ENCODE assay signal across 11 mouse cellular contexts in the genomic region with DNA sequence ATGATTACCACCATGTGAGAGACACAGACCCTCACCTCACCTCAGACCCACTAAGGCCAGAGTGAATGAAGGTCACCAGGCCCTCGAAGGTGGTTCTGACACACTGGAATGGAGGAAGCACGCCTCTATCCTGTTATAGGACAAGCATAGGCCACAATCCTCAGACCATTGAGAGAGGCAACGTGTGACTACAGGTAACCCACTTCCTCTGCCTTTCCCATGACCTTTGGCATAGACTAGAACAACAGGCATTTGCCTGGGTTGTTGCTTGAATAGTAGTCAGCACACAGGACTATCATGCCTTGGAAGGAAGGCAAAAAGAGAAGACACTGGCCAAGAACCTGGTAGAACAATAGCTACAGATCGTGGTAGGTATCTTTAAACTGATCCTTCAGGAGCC.
"Had no signal": no experiment of that assay in that cellular context is flagged by ENCODE, and none has a peak within 500 bp of the region (broad histone marks: within the 10 kb centered on the region; RNA-seq: fewer than 3 reads in every experiment).

No protein-coding gene starts in this region.

- H3K9me3 ChIP-seq: liver, embryonic 13.5 days; lung, embryonic 15.5 days; midbrain, embryonic 13.5 days had no signal

- ATAC-seq: liver, postnatal 0 days; midbrain, embryonic 13.5 days had no signal

- DNase-seq: kidney, postnatal 14 days; left cerebral cortex, postnatal 4 days; liver, embryonic 13.5 days; liver, postnatal 0 days; lung, postnatal 14 days; thymus, postnatal 4 days had no signal

- H3K27ac ChIP-seq: liver, embryonic 13.5 days; lung, embryonic 15.5 days; macrophage; midbrain, embryonic 13.5 days; stomach, postnatal 0 days had no signal

- H3K27me3 ChIP-seq: liver, embryonic 13.5 days; lung, embryonic 15.5 days; megakaryocyte, embryonic 14.5 days; midbrain, embryonic 13.5 days had no signal

- H3K4me3 ChIP-seq: liver, embryonic 13.5 days; lung, embryonic 15.5 days; megakaryocyte, embryonic 14.5 days; midbrain, embryonic 13.5 days had no signal

- H3K36me3 ChIP-seq: liver, embryonic 13.5 days; lung, embryonic 15.5 days; midbrain, embryonic 13.5 days had no signal

- H3K4me1 ChIP-seq: liver, embryonic 13.5 days; lung, embryonic 15.5 days; megakaryocyte, embryonic 14.5 days; midbrain, embryonic 13.5 days had no signal

- H3K9ac ChIP-seq: liver, embryonic 13.5 days; liver, postnatal 0 days; lung, embryonic 15.5 days; midbrain, embryonic 13.5 days had no signal

- H3K4me2 ChIP-seq: liver, embryonic 13.5 days; lung, embryonic 15.5 days; midbrain, embryonic 13.5 days had no signal
